Mouse (Mus musculus) embryonic facial prominence, embryonic 14.5 days (tissue): Measurements from ENCODE around the gene Lep. TPM values are rescaled to one million over a fixed set of nuclear protein-coding genes. Genes with fewer than 3 reads are reported as not detected.

Source experiments
- ATAC-seq: fragments of 200-750 bp; cut with Nextera tagmentation; 2 replicates; pipeline ENCODE4 v1.8.0; 2017; ENCODE audit warnings: low read depth, moderate number of reproducible peaks, moderate TSS enrichment
- DNase-seq: peaks from one replicate; pipeline ENCODE4 v3.0.0-alpha.2; 2015; ENCODE audit warnings: low spot score
- H3K27ac ChIP-seq: fragments of 300-500 bp; sonication (generic); replicated peaks from 2 replicates; pipeline ENCODE4 v1.5.1; 2014; ENCODE audit warnings: low read depth, mild to moderate bottlenecking, low read length, moderate library complexity
- H3K27me3 ChIP-seq: fragments of 300-500 bp; sonication (generic); replicated peaks from 2 replicates; pipeline ENCODE4 v1.6.1; 2014; ENCODE audit warnings: low read length; ENCODE audit not compliant: control insufficient read depth, insufficient read depth
- H3K36me3 ChIP-seq: fragments of 300-500 bp; sonication (generic); 2 replicates; pipeline ENCODE4 v1.6.1; 2014; ENCODE audit warnings: low read length, mixed read lengths; ENCODE audit not compliant: control insufficient read depth, insufficient read depth
- H3K4me1 ChIP-seq: fragments of 300-500 bp; sonication (generic); 2 replicates; pipeline ENCODE4 v1.6.1; 2014; ENCODE audit warnings: antibody characterized with exemption, low read length; ENCODE audit not compliant: control insufficient read depth, insufficient read depth
- H3K4me2 ChIP-seq: fragments of 300-500 bp; sonication (generic); 2 replicates; pipeline ENCODE4 v1.6.1; 2014; ENCODE audit warnings: low read depth, mild to moderate bottlenecking, low read length, moderate library complexity, mixed read lengths
- H3K4me3 ChIP-seq: fragments of 300-500 bp; sonication (generic); 2 replicates; pipeline ENCODE4 v1.5.1; 2014; ENCODE audit warnings: low read depth, mild to moderate bottlenecking, low read length
- H3K9ac ChIP-seq: fragments of 300-500 bp; sonication (generic); 2 replicates; pipeline ENCODE4 v1.6.1; 2014; ENCODE audit warnings: low read depth, mild to moderate bottlenecking, low read length, moderate library complexity, mixed read lengths
- H3K9me3 ChIP-seq: fragments of 300-500 bp; sonication (generic); 2 replicates; pipeline ENCODE4 v1.6.1; 2016; ENCODE audit warnings: low read length; ENCODE audit not compliant: control insufficient read depth
- WGBS: fragments of 180-500 bp; shearing (Covaris S2); extraction: QIAGEN DNeasy Blood & Tissue Kit; methylation state at CpG from one replicate; pipeline ENCODE4 v1.1.7; 2014; 5-methylcytosine and 5-hydroxymethylcytosine counted together
- polyA plus RNA-seq: library from polyadenylated mRNA; unstranded; fragments of >200 nt; fragmentation: Nextera tagmentation; extraction: Ambion mirVana; gene quantifications from 2 replicates; pipeline ENCODE4 v1.2.1, GENCODE M21; 2014

The Lep gene
- 0.18 TPM in 1 of 2 replicates, not detected in the other for polyA plus RNA-seq

DNA sequence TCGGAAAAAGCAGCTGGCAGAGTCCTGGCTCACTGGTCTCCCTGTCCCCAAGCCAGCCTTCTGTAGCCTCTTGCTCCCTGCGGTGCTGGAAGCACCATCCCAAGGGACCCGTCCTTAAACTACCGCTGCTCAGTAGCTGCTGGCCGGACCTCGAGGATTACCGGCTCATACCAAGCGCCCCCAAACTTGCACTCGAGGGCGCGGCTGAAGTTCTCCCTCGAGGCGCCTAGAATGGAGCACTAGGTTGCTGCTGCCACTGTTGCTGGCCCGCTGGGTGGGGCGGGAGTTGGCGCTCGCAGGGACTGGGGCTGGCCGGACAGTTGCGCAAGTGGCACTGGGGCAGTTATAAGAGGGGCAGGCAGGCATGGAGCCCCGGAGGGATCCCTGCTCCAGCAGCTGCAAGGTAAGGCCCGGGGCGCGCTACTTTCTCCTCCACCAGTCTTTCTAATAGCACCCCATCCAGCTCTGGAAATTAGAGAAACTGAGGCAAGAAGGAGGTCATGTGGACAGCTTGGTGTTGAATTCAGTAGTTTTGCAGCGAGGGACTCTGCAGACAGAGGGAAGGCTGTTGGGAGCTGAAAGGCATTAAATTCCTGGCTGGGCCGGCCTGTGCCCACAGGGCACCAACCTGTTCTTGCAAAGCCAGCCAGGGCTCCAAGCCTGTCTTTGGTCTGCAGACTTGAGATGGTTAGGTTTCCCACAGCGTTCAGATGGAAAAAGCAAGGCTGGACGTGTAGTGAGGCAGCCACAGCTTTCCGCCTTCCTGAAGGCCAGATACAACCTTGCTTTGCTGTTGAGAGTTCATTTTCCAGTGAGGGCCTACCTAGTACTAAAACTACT is at the start of gene Lep:
Lep (plus strand) TSS at position 375 of the 840 bp plus-strand sequence.
- DNase-seq (no peak), ATAC-seq (no peak)
- Histone ChIP-seq H3K4me1 (no peaks in the 10 kb centered on the region), H3K4me2 (no peak within 1 kb of the TSS), H3K27me3 (no peaks in the 10 kb centered on the region), H3K27ac (no peak within 1 kb of the TSS), H3K36me3 (no peaks in the 10 kb centered on the region), H3K9me3 (no peaks in the 10 kb centered on the region), H3K9ac (no peak within 1 kb of the TSS), H3K4me3 (no peak within 1 kb of the TSS)
- WGBS: 69% methylated on average over 28 of the region's 28 CpGs

- no peaks in the 10 kb centered on the region for H3K36me3 ChIP-seq
- no peak overlapping the region for H3K4me2 ChIP-seq
- H3K27ac ChIP-seq: no peak overlapping the region
- 80% methylated on average over 5 of the region's 5 CpGs for WGBS
- no peak overlapping the region for H3K4me3 ChIP-seq
- no peaks in the 10 kb centered on the region for H3K9me3 ChIP-seq
- H3K9ac ChIP-seq: no peak overlapping the region
- no peak for ATAC-seq
- DNase-seq: no peak
- 0 out of 2 replicates have a peak, but pooled peaks cover 1% of the 10 kb centered on the region for H3K4me1 ChIP-seq
- 0 out of 2 replicates have a peak, but pooled peaks cover 2% of the 10 kb centered on the region for H3K27me3 ChIP-seq
These were observed 48.4 kb upstream of the Lep start for GRCm38 (mm10) chr6:29011651-29012050.

- ATAC-seq (no peak), DNase-seq (no peak)
- no peaks in the 10 kb centered on the region for H3K9me3 ChIP-seq
- WGBS: 85% methylated on average over 6 of the region's 6 CpGs
- no peak overlapping the region for H3K4me2 ChIP-seq
- H3K36me3 ChIP-seq: no peaks in the 10 kb centered on the region
- H3K4me1 ChIP-seq: 0 out of 2 replicates have a peak, but pooled peaks cover 5% of the 10 kb centered on the region
- no peak overlapping the region for H3K27ac ChIP-seq
- H3K4me3 ChIP-seq: no peak overlapping the region
- peaks cover 12% of the 10 kb centered on the region; the same call in 1 of the 2 replicates for H3K27me3 ChIP-seq
- H3K9ac ChIP-seq: no peak overlapping the region
These were observed 46.8 kb upstream of the Lep start for GRCm38 (mm10) chr6:29013216-29013615.

- ATAC-seq (peak; percentile 30; the same call in 1 of the 2 replicates), DNase-seq (peak; percentile 32)
- no peak overlapping the region for H3K27ac ChIP-seq
These were observed 43.1 kb upstream of the Lep start for GRCm38 (mm10) chr6:29016891-29017412.

DNA sequence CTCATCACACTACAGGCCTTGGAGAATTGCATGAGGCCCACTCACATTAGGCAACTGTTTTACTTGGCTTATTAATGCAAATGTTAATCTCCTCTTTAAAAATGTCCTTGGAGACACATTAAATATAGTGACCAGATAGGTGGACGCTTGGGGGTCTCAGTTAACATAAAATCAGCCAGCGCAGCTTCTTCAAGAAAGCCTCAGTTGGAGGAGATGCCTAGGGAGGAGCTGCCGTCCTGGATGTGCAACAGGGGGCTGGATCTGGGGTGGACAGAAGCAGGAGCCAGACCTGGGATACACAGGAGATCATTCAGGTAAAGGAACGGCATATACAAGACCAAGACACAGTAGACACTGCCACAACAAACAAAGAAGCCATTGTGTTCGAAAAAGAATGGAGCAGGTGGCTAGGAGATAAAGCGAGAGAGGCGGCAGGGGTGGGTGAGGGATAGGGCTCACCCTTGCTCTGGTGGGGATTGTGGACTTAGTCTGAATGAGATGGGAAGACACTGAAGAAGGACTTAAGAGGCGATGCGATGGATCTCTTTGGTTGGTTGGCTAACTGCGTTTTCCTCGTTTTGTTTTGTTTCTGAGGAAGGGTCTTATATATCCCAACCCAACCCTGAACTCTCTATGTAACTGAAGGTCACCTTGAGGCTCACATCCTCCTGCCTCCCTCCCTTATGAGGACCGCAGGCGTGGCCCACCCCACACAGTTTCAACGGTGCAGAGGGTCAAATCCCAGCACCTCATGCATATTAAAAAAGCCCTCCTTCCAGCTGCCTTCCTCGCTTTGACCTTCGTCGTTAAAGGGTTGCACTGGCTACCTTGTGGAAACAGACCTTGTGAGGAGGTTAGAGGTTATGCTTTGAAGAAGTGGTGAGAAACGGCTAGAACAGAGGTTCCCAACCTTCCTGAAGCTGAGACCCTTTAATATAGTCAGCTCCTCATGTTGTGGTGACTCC is 40.0 kb upstream of the Lep start:
- 73% methylated on average over 18 of the region's 18 CpGs for WGBS
- H3K4me1 ChIP-seq: 0 out of 2 replicates have a peak, but pooled peaks cover 5% of the 10 kb centered on the region
- H3K27me3 ChIP-seq: peaks cover 19% of the 10 kb centered on the region; the same call in 1 of the 2 replicates
- no peaks in the 10 kb centered on the region for H3K9me3 ChIP-seq
- no peak overlapping the region for H3K27ac ChIP-seq
- ATAC-seq (no peak), DNase-seq (no peak)
- H3K36me3 ChIP-seq: no peaks in the 10 kb centered on the region
- no peak overlapping the region for H3K4me3 ChIP-seq
- H3K9ac ChIP-seq: no peak overlapping the region
- no peak overlapping the region for H3K4me2 ChIP-seq

More at GRCm38 (mm10) chr6:29016891-29017412, 43.1 kb upstream of the Lep start:
- Histone ChIP-seq H3K9ac (peak overlapping the region; percentile 23), H3K9me3 (no peaks in the 10 kb centered on the region), H3K36me3 (no peaks in the 10 kb centered on the region), H3K4me1 (0 out of 2 replicates have a peak, but pooled peaks cover 5% of the 10 kb centered on the region), H3K4me3 (peak overlapping the region; percentile 5; the same call in 1 of the 2 replicates), H3K4me2 (peak overlapping the region; percentile 52), H3K27me3 (peaks cover 19% of the 10 kb centered on the region; the same call in 1 of the 2 replicates)
- under 1% methylated on average over 16 of the region's 16 CpGs for WGBS

GRCm38 (mm10) chr6:29020937-29021336 is 39.1 kb upstream of the Lep start:
- no peaks in the 10 kb centered on the region for H3K9me3 ChIP-seq
- 0 out of 2 replicates have a peak, but pooled peaks cover 5% of the 10 kb centered on the region for H3K4me1 ChIP-seq
- H3K36me3 ChIP-seq: no peaks in the 10 kb centered on the region
- 78% methylated on average over 5 of the region's 5 CpGs for WGBS
- no peak overlapping the region for H3K4me3 ChIP-seq
- no peak overlapping the region for H3K4me2 ChIP-seq
- DNase-seq (no peak), ATAC-seq (no peak)
- no peak overlapping the region for H3K9ac ChIP-seq
- no peak overlapping the region for H3K27ac ChIP-seq
- peaks cover 21% of the 10 kb centered on the region for H3K27me3 ChIP-seq

DNA sequence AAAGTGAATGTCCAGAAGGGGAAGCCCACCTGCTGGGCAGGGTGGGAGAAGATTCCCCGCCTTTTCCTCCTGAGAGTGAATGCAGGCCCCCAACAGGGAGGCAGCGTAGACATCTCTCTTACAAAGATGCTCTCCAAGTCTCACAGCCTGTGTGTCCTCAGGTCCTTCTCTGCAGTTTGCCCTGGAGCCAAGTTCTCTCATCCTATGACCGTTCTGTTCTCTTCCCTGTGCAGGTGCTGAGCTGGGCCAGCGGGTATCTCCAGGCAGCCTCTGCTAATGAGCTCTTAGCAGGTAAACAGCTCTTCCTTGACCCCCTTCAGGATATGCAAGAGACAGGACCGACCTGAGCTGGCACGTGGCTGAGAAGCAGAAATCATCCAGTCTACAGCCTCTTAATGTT is 38.5 kb upstream of the Lep start:
- H3K27ac ChIP-seq: no peak overlapping the region
- ATAC-seq (no peak), DNase-seq (no peak)
- no peak overlapping the region for H3K4me3 ChIP-seq
- H3K36me3 ChIP-seq: no peaks in the 10 kb centered on the region
- H3K4me2 ChIP-seq: no peak overlapping the region
- 0 out of 2 replicates have a peak, but pooled peaks cover 5% of the 10 kb centered on the region for H3K4me1 ChIP-seq
- no peak overlapping the region for H3K9ac ChIP-seq
- no peaks in the 10 kb centered on the region for H3K9me3 ChIP-seq
- WGBS: 43% methylated on average over 6 of the region's 6 CpGs
- peaks cover 23% of the 10 kb centered on the region for H3K27me3 ChIP-seq

GRCm38 (mm10) chr6:29022115-29022514 is 37.9 kb upstream of the Lep start:
- Histone ChIP-seq H3K27me3 (peaks cover 16% of the 10 kb centered on the region), H3K4me1 (no peaks in the 10 kb centered on the region)
- DNase-seq: no peak

More at GRCm38 (mm10) chr6:29022115-29022514, 37.9 kb upstream of the Lep start:
- Histone ChIP-seq H3K9ac (no peak overlapping the region), H3K27ac (no peak overlapping the region), H3K36me3 (no peaks in the 10 kb centered on the region), H3K9me3 (no peaks in the 10 kb centered on the region), H3K4me3 (no peak overlapping the region), H3K4me2 (no peak overlapping the region)
- whole genome bisulfite sequencing: 63% methylated on average over 4 of the region's 5 CpGs
- no peak for ATAC-seq
